Mouse (Mus musculus) kidney, adult 9 months (tissue): ENCODE measurements around the gene Lamp1.

ENCODE experiments used
- DNase-seq: peaks from one replicate; pipeline ENCODE4 v3.0.0; 2022

Gene Lamp1

DNA sequence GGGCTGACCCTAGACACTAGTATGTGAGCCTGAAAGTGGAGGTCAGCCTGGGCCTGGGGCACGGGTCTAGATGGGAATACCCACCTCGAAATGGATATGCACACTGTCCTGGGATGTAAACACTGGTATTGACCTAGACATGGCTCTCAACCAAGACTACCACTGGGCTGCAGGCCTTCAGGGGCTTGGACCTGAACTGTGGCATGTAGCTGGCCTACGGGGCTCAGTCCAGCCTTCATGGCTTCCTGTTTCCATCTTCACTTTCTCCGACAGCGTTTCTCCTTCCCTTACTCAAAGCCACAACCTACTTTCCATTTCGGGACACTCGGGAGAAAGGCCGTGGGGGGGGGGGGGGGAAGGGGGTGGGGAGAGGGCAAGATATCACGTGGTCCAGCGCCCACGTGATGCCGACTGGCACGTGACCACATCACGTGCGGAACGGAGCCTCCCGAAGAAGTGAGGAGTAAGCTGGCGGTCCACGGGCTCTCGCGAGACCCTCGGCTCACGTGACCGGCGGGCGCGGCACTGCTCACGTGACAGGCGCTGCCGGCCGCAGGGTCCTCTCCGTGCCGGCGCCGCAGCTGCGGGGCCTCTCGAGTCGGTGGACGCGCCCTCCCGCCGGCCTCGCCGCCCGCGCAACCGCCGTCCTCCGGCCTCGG, at the start of gene Lamp1:
Gene Lamp1 (plus strand): TSS at position 444 of the 659 bp plus-strand sequence.
- DNase-seq = peak; percentile 99

DNA sequence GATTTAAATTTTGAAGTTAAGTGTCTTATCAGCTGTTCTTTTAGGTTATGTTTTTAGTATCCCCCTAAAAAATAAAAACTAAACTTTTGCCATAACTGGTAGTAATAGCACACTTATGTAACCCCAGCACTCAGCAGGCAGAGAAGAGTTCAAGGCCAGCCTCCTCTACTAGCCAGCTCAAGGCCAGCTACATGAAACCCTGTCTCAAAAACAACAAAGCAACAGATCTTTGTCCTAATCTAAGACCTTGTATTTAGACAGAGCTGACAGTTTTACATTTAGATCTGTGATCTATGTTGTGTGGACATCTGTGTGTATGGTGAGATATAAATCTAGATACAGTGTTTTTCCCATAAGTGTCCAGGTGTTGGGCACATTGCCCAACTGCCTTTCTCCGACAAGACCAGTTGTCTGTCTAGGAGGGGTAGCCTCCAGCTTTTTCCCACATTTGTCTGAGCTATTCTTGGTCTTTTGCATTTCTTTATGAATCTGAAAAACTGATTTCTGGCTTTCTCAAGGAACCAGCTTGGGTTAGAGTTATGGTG, 49.5 kb upstream of the Lamp1 start:
- no peak for DNase-seq

DNA sequence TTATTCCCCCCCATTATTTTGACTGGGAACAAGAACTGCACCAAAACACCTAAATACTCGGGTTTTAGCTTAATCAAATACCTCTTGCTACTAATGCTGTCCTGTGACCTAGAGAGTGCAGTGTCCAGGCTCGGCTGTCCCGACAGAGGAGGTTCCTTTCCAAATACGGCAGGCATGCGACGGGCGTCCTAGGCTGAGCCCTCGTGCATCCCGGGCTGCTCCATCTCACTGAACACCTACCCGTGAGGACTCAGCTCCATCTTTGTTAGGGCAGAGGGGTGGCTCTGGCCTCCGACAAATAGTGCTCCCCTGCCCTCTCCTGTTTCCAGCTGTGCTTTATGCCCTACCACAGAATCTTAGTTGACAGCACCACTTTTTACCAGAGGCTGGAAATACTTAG, 47.0 kb upstream of the Lamp1 start:
- no peak for DNase-seq

DNA sequence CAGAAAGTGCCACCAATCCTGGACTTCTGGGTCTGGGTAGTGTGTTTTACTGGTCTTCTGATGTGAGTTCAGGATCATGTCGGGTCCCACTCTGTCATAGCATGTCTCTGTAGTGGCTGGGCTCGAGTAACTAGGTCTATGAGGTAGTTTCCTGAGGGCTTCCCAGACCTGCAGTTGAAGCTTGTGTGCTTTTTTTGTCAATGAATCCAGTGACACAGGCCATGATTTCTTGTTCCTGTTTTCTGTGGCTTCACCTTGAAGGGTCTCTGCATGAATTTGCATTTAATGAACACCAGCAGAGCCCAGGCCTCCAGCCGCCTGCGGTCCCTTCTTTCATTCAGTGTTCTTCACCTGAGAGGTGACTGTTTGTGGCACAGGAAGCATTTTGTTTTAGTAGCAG, 45.7 kb upstream of the Lamp1 start:
- no peak for DNase-seq

DNA sequence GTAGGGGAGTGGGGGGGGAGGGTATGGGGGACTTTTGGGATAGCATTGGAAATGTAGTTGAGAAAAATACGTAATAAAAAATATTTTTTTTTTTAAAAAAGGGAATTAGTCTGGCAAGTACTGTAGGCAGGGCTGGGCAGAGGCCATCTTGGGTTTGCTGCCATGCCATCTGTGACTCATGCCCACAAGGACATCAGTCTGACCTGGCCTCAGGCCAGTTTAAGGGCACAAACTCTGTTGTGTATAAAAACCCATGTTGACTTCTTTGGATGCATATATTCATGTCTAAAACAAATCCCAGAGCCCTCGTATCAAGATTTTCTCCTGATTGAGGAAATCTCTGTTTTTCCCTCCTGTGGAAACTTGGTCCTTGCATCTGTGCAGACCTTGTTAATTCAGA, 41.9 kb upstream of the Lamp1 start:
- DNase-seq = no peak

DNA sequence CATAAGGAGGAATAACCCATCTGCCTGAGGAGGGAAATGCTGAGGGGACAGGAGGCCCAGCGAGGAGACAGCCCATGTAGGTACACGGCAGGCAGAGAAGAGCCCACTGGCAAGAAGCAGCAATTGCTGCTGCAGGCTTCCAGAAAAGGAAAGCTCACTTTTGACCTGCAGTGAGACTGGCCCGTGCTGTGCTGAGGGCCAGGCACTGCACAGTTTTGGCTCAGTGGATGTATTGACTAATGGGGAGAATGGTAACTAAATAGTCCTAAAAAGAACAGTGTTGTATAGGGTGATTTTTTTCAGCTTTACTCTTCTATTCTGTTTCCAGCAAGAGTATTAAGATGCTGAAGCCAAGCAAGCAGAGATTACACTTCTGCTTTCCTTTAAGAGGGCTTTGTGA, 40.4 kb upstream of the Lamp1 start:
- no peak for DNase-seq

DNA sequence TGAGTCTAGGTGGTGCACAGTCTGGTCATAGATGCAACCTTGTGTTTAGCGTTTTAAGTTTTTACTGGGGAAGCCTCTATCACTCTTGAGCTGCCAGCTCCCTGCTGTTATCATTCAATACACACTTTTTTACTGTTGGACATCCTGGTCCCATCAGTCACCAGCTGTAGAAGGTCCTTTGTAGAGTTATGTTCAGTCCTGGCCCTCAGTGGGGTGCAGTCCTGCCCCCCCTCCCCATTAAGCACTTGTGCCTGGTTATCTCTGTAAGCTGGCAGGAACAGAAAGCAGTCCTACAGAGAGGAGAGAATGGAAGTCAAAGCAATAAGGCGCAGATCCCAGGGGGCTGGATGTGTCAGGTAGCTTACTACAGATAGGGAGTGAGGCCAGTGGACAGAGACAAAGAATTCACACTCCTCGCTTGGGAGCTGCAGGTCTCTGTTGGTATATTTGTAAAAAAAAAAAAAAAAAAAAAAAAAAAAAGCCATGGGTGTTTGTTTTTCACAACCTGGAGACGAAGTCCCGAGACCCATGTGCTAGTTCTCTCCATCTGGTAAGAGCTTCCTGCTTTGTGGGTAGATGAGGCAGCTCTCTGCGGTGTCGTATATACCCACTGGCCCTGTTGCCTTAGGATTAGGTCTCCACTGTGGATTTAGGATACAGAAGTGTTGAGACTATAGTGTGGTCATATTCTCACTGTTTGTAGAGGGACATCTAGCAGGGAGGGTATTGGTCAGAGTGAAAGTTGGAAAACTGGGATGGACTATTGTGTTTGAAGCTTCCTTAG, 37.9 kb upstream of the Lamp1 start:
- no peak for DNase-seq

DNA sequence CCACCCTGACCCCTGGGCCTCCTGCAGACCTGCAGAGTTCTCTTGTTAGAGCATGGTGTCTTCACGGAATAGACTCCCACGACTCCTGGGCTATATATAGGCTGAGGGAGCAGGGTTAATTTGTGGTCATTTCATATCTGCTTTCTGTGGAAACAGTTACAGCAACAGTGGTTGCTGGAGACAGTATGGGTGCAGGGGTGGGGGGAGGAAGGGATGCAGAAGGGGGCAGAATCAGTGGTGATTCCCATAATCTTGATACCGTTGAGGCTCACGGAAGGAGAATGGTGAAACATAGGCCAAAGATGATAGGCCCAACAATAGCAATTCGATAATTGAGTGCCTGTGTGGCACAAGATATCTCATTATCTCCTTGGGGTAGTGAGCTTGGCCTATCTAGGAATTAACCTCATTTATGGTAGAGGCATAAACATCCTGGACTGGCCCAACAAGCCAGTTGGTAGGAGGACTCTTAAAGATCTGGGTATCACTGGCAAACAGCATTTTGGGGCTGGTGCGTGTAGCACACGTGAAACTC, 36.0 kb upstream of the Lamp1 start:
- no peak for DNase-seq

DNA sequence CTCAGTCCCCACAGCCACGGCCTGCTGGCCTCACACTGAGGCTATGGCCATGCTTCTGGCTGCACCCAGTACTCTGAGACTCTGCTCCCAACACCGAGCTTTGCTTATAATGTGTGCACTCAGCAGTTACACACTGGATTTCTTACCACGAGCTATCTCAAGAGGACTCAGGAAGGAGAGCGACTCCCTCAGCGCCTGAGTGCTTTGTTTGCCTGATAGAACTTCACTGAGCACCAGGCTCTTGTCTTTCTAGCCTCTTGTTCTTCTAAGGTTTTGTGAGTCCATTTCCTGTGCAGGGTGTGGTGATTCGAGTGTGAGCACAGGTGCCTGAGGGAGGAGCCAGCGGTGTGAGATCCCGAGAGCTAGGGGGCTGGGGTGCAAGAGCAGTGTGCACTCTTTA, 34.1 kb upstream of the Lamp1 start:
- DNase-seq = no peak

DNA sequence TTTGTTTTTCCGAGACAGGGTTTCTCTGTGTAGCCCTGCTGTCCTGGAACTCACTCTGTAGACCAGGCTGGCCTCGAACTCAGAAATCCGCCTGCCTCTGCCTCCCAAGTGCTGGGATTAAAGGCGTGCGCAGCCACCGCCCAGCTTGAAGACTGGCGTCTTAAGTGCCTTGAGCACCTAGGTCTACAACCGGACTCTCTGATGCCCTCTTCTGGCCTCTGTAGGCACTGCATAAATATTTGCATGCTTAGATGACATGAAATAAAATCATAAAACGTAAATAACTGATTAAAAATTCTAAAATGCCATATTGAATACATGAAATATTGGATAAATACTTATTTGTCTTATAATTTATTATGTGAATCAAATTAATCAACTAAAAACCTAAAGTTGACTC, 26.7 kb upstream of the Lamp1 start:
- peak; percentile 71 for DNase-seq

DNA sequence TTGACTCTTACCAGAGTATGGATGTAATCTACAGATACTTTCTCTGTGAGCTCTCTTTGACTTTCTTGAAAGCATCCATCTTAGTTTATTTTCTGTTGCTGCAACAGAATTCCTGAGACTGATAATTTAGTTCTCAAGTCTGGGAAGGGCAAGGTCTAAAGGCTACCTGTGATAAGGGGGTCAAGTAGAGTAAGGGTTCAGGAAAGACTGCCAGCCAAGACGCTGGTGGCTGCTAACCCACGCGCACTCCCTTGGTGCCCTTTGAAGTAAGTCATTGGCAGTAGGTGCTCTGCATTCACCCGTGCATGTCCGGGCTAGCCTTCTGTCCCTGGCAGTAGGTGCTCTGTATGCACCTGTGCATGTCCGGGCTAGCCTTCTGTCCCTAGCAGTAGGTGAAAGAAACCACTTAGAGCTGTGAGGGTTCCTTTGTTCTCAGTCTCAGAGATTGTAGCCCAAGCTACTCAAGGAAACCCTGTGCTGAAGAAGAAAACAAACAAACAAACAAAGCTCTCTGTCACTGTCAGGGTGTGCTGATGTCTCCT, 19.2 kb upstream of the Lamp1 start:
- no peak for DNase-seq

DNA sequence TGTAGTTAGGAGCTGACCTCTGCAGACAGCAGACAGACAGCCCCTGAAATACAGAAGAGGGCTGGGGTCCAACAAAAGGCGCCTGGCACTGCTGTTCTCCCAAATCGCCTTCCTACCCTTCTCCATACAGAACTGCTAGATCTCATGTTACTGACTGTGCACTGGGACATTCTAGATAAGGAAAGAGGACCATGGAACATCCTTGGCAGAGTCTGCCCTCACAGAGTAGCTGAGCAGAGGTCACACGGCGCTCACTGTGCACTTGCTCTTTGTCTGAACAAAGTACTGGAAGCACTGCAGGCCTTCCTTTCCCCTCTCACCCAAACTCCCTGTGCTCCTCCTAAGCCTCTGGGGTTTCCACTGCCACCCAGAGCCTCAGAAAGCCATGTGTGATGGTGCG, 17.3 kb upstream of the Lamp1 start:
- DNase-seq = no peak

DNA sequence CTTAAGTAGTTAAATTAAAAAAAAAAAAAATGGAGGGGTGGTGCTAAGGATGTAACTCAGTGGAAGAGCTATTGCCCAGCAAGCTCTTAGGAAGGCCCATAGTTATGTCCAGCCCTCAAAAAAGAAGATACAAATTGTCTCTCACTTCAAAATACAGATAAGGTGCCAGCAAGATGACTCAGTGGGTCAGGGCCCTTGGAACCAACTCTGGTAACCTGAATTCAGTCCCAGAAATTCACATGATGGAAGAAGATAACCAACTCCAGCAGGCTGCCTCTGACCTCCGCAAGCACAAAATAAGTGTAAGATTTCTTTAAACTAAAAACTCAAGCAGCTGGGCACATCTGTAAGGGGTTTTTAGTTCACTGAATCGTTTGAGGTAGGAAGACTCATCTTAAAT, 10.5 kb upstream of the Lamp1 start:
- no peak for DNase-seq

DNA sequence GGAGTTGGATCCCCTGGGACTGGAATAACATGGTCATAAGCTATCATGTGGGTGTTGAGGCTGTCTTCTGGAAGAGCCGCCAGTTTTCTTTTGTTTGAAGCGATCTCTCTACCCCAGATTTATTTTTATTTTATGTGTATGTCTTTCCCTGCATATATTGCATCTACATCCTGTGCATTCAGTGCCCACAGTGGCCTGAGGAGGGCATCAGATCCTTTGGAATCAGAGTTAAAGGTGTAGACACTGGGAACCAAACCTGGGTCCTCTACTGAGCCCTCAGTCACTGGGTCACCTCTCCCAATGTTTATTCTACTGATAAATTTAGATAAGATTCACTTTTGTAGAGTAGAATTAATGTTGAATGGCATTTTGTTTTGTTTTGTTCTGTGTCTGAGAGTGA, 9.7 kb upstream of the Lamp1 start:
- DNase-seq = no peak

DNA sequence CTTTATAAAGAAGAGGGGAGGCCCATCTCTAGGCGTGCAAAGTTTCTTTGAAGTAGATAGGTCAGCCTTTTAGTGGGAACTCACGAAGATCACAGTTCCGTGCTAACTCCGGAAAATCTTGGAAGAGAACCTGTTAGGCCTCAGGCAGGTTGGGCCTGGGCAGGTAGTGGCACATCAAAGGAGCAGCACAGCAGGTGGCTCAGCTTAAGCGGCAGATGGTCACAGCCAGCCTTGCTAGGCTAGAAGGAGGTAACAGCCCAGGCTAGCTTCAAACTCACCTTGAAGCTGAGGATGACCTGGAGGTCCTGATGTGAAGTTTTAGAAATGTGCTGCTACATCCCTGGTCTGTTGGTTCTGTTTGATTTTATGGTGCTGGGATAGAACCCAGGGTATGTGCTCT, 9.1 kb upstream of the Lamp1 start:
- no peak for DNase-seq

DNA sequence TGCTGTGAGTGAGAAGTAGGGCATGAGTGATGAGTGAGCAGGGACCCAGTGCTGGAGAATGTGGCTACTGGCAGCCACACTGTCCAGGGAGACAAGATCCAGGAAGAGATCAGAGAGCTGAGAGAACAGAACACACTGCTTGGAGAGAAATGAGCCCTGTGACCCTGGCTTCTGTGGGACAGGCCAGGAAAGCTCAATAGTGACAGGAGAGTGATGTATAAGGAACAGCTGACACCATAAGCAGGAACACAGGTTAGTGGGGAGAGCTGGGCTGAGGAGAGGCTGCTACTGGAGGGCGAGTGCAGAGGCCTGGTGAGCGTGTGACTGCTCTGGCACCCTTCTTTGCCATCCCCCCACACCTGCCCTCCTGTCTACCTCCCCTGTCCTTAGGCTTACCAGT, 8.0 kb upstream of the Lamp1 start:
- no peak for DNase-seq

DNA sequence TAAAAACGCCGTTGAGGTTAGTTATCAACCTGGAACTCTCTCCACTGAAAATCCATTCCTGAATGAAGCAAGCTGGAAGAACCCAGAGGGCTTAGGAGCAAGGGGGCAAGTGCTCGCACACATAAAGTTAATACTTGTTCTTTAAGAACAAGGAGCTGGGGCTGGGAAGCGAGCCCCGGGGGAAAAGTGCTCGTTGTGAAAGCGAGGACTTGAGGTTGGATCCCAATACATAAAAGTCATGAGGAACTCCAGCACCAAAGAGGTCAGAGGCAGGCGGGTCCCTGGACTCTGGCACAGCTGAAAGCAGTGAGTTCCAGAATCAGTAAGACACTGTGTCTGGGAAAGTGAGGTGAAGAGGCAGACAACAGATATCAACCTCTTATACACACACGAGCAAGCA, 4.9 kb upstream of the Lamp1 start:
- no peak for DNase-seq

DNA sequence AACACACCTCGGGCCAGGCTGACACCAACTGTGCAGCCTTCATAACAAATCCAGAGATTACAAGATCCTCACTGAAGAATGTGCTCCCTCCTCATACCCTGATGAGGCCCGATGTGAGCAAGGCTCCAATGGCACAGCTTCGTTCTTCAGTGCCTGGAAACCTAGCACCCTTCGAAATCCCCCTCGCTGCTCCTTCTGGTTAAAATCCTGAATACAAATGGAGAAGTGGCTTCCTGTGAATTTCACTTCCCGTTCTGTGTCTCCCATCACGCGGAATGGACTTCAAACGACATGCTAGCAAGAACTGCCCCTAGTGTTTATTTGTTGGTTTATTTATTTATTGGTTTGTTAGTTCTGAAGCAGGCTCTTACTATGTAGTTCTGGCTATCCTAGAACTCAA, 3.6 kb upstream of the Lamp1 start:
- DNase-seq = no peak

DNA sequence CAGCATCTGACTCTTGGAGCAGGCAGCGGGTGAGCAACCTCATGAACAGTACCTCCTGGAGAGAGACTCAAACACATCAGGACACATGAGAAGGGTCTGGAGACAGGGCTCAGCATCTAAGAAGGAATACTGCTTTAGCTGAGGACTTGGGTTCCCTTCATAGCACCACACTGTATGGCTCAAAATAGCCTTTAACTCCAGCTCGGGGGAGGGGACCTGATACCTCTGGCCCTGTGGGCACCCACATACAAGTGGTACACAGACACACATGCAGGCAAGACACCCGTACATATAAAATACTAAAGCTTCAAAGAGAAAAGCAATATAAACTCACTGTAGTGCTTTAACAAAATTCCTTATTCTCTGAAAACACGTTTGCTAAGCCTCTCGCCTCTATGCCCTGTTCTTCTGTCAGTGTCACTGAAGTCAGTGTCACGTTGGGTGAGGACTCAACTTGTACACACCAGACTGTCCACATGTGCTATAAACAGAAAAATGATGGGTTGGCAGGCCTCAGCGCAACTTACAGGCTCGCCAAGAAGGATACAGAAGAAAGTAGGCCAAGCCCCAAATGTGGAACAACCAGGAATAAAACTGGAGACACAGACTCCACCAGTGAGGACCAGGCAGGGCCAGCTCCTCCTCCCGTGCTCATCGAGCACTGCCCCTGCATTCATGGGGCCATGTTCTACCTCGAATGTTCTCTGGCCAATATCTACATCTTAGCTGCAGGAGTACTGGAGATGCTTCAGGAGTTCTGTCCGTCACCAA, 2.4 kb upstream of the Lamp1 start:
- no peak for DNase-seq

DNA sequence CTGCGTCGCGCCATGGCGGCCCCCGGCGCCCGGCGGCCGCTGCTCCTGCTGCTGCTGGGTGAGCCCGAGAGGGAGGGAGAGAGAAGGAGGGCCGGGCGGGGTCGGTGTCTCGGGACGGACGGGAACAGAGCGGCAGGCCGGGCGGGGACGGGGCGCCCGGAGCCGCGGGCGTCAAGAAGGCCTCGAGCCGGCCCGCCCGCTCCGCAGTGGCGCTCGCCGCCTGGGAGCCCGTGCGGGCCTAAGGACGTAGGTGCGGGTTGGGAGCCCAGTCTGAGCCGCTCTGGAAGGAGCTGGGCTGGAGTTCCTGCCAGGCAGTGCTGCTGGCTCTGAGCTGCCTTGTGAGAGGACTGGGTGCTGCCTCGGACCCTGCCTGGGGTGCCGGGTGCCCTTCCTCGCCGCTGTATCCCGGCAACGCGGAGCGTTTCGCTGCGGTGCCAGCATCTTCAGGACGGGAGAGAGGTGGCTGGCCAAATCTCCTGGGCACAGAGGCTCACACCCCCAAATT, 468 bp downstream of the Lamp1 start:
- no peak for DNase-seq

DNA sequence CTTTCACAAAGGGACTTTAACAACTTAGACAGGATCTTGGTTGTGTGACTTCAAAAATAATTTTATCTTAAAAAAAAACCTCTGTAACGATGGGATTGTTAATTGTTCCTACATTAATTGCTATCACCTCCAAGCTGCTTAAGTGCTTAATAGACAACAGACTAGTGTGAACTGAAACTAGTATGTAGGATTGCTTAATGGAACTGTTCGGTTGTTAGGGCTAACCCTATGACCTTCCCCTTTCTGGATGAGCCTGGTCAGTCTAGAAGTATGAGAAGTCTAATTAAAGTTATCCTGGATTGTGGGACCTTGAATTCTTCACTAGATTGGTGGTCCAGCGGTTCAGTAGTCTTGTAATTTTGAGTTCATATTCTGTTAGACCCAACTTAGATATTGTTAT, 1.7 kb downstream of the Lamp1 start:
- DNase-seq = no peak

DNA sequence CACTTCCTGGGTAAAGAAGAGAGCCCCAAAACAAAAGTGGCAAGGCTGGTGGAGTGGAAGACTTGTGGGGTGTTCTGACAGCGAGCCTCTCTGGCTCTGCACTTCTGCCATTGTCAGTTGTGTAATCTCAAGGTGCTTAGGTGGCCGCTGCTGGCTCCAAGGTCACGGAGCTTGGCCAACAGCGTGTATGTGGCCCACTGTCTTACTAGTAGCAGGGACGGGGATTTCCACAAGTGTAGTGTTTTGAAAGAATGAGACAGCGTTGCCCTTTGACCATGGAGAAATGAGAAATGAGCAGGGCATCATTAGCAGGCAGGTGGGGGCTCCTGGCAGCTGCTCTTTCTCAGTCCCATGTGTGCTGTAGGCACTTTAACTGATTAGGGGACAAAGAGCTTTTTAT, 3.1 kb downstream of the Lamp1 start:
- DNase-seq = peak; percentile 59

DNA sequence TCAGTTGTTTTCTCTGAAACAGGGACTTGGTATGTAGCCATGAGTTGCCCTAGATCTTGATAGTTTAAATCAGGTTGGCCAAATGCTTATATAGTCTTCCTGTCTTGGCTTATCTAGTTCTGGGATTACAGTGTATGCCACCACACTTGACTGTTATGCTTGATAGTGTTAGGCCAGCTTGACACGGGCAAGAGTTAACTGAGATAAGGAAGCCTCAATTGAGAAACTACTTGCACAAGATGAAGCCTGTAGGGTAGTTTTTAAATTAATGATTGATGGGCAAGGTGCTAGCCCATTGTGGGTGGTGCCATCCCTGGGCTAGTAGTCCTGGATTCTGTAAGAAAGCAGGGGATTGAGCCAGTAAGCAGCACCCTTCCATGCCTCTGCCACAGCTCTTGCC, 4.6 kb downstream of the Lamp1 start:
- DNase-seq = peak; percentile 48
